Mouse (Mus musculus) adrenal gland, postnatal 14 days (tissue): ENCODE measurements at regions not wholly inside any gene's neighbourhood (a gene's known extent, or its start where the extent isn't known, plus 50 kb on each side); places are given as distances from the start of the nearest gene placed in this dataset.

Source experiments
- DNase-seq: peaks from one replicate; pipeline ENCODE4 v3.0.0; 2021; ENCODE audit warnings: mixed read lengths

GRCm38 (mm10) chr4:9132982-9133625 lies 894.3 kb upstream of the Car8 start:
- no peak for DNase-seq

- no peak for DNase-seq
Observed at GRCm38 (mm10) chr4:9132356-9132755, 893.5 kb upstream of the Car8 start.

GRCm38 (mm10) chr4:9131610-9132009 lies 892.8 kb upstream of the Car8 start:
- DNase-seq = no peak

- peak; percentile 20 for DNase-seq
Observed at GRCm38 (mm10) chr4:9125236-9125963, 886.6 kb upstream of the Car8 start.

GRCm38 (mm10) chr4:9124586-9125232 lies 885.9 kb upstream of the Car8 start:
- DNase-seq = no peak

GRCm38 (mm10) chr4:9124109-9124508 lies 885.3 kb upstream of the Car8 start:
- DNase-seq = no peak

GRCm38 (mm10) chr4:9123396-9124031 lies 884.7 kb upstream of the Car8 start:
- no peak for DNase-seq

- no peak for DNase-seq
Observed at GRCm38 (mm10) chr4:9122639-9123286, 883.9 kb upstream of the Car8 start.

- no peak for DNase-seq
Observed at GRCm38 (mm10) chr4:9116955-9117647, 878.3 kb upstream of the Car8 start.

GRCm38 (mm10) chr4:9115874-9116273 lies 877.0 kb upstream of the Car8 start:
- no peak for DNase-seq

- DNase-seq = no peak
Observed at GRCm38 (mm10) chr4:9113982-9114381, 875.1 kb upstream of the Car8 start.

- peak; percentile 54 for DNase-seq
Observed at GRCm38 (mm10) chr4:9110355-9110754, 871.5 kb upstream of the Car8 start.

GRCm38 (mm10) chr4:9107295-9107694 lies 868.5 kb upstream of the Car8 start:
- no peak for DNase-seq

GRCm38 (mm10) chr4:9106778-9107177 lies 867.9 kb upstream of the Car8 start:
- no peak for DNase-seq

- no peak for DNase-seq
Observed at GRCm38 (mm10) chr4:9104657-9105056, 865.8 kb upstream of the Car8 start.

- DNase-seq = no peak
Observed at GRCm38 (mm10) chr4:9103958-9104357, 865.1 kb upstream of the Car8 start.

GRCm38 (mm10) chr4:9096809-9097700 lies 858.2 kb upstream of the Car8 start:
- DNase-seq = peak; percentile 91

GRCm38 (mm10) chr4:9096274-9096673 lies 857.4 kb upstream of the Car8 start:
- DNase-seq = no peak

- no peak for DNase-seq
Observed at GRCm38 (mm10) chr4:9095646-9096045, 856.8 kb upstream of the Car8 start.

GRCm38 (mm10) chr4:9094522-9094921 lies 855.7 kb upstream of the Car8 start:
- DNase-seq = peak; percentile 31

GRCm38 (mm10) chr4:9094076-9094475 lies 855.2 kb upstream of the Car8 start:
- DNase-seq = no peak
